Mouse (Mus musculus): ENCODE data around the gene Map3k14. TPM values are rescaled to one million over a fixed set of nuclear protein-coding genes. Genes with fewer than 3 reads are reported as not detected.
"Not testable (repeated sequence)": the region's sequence is repeated elsewhere in the genome, so short reads cannot be mapped to it uniquely, and the experiment has no call there.

Gene Map3k14
- 1 to 10 TPM; 3.1 to 6.5 (median 5.0) TPM for total RNA-seq (2022)

DNA sequence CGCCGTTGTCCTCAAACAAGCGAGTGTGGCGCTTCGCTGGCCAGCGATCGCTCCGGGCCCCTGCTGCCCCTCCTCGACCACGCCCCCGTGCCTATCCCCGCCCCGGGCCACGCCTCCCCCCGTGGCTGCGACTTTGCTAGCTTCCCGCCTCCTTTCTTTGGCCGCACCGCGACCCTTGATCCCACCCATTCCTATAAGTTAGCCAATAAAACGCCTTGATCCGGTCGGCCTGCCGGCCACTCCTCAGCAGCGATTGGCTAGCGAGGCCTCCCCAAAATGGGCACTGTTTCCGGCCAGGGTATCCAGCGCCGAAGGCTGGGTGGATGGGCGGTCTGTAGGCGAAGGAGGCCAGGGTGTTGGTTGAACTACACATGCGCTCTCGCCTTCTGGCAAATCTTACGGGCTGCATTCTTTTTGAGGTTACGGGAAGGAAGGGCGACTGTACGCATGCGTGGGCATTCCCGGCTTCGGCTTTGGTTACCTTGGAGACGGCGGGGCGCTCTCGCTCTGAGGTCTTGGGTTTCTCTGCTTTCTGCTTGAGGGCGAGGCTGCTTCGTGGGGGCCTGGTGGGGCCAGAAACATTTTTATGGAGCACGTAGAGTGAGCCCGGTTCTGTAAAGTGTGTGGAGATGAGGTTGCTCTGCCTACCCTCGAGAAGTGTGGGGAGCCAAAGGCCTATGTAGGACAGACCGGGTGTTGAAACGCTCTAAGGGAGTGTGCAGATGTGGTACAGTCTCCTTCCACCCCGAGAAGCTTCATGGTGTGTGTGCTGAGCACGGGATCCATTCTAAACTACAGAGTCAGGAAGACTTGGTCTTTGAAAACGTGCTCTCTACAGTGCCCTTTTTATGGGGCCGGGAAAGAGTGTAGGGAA, at the start of gene Map3k14:
TSS of gene Map3k14 (minus strand) at position 127 of the 874 bp plus-strand sequence.
- DNase-seq (ENCODE audit: low spot score in 2 of 2) = peak; percentile 94 to 99

DNA sequence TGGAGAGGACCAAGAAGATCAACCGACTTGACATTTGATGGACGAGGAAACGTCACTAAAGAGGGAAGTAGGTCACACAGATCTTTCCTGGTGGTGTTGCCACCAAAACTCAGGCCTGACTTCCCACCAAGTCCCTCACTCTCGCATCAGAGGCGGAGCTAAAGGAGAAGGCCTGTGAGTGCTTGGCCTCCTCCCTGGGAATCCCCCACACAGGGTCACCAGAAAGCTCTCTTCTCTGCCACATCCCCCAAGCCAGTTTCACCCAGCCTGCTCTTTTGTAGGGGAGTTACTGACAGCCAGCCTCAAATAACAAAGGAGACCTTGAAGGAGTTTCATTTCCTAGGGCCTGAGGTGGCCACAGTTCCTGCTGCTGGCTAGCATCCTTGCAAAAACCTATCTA, 48.1 kb upstream of the Map3k14 start:
- DNase-seq (ENCODE audit: low spot score in 2 of 2) = no peak

DNA sequence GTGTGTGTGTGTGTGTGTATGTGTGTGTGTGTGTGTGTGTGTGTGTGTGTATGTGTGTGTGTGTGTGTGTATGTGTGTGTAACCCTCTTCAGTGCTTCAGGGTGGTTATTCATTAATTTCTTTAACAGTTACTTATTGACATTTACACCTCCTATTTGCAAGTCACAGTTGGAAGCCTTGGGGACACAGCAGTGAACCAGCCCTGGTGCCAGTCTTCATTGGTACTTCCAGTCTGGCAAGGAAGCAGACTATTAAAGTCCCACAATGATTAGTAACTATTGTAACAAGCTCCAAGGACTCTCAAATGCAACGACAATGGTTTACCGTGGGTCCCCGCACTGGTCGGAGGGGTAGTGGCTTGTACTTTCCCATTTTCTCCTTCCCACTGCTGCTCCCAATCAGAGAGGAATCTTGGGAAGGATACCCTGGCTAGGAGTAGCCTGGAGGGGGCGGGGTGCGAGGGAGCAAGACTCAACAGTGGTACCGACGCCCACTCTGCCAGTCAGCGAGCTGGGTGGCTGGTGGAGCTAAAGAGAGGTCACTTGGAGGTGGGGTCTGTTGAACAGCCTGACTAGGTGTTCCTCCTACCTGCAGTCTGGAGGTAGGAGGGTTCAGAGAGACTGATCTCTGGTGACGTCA, 47.6 kb upstream of the Map3k14 start:
- no peak for DNase-seq (ENCODE audit: low spot score in 2 of 2)

DNA sequence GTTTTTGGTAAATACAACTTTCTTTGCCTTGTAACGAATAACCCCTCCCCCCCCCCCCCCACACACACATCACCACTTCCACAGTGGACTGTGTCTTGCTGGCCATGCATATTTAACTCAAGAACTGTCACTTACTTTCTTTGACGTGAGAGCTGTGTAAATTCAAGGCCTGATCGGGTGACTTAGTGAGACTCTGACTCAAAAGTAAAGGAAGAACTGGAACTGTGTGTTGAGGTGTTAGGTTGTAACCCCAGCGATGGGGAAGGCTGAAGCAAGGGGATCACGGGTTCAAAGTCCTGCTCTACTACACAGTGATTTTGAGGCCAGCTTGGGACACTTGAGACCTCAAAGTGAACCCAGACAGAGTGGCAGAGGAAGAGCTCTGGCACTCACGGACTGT, 46.3 kb upstream of the Map3k14 start:
- no peak for DNase-seq (ENCODE audit: low spot score in 2 of 2)

DNA sequence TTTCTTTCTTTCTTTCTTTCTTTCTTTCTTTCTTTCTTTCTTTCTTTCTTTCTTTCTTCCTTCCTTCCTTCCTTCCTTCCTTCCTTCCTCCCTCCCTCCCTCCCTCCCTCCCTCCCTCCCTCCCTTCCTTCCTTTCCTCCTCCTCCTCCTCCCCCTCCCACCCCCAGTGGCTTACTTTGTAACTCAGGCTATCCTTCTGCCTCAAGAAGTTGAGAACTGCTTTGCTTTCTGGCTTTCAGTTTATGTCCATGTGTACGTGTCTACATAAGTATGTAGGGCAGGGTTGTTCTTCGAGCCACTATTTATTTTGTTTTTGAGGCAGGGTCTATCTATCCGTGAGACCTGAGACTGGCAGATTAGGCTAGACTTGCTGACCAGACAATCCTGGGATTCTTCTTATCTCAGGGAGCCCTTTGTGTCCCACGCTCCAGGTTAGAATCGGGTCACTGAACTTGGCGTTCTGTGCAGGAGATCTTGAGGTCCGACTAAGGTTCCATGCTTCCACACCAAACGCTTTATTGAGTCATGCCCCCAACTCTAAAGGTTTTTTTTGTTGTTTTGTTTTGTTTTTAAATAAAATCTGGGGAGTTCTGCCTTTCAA, 45.5 kb upstream of the Map3k14 start:
- no peak for DNase-seq (ENCODE audit: low spot score in 2 of 2)

DNA sequence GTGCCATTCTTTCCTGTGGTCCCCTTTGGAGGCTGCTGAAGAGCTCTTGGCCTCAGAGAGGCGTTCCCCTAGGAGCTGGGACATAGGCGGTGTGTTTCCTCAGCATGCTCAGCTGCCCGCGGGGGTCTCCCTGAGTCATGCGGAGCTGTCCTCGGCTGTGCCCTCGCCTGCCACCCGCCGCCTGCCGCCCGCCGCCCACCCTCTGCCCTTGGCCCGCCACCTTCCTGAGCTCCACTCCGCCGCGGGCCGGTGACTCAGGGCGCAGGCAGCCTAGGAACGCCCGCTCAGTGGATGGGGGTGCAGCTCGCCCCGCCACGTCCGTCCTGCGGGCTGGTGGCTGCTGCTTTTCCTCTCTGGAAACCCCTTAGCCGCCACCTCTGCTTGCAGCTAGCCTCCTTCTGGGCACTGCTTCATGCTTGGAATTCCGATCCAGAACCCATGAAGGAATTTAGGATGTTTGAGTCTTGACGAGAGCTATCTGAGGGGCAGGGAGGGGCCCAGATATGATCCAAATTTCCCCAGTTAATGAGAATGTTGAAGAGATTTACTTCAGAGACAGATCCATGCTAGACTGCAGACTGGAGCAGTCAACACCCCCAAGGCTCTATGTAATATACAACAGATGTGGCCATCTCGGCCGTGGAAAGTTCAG, 44.8 kb upstream of the Map3k14 start:
- no peak for DNase-seq (ENCODE audit: low spot score in 2 of 2)

DNA sequence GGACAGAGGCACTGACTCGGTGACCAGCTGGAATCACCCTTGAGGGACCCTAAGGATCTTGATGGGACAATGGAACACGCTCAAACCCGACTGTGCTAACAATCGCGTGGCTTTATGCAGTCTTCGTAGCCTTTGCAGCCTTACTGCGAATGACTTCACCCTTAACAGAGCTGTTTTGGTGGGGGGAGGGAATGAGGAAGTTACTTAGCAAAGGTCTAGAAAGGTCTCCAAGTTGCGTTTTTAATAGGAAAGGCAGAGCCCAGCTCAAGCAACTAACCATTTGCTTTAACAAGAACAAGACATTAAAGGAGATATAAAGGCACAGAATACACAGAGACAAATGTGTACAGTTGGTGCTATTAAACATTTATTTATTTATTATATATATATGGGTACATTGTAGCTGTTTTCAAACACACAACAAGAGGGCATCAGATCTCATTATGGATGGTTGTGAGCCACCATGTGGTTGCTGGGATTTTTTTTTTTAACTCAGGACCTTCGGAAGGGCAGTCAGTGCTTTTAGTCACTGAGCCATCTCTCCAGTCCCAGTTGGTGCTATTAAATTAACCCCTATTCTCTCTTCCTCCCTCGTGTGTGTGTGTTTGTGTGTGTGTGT, 42.8 kb upstream of the Map3k14 start:
- no peak for DNase-seq (ENCODE audit: low spot score in 2 of 2)

DNA sequence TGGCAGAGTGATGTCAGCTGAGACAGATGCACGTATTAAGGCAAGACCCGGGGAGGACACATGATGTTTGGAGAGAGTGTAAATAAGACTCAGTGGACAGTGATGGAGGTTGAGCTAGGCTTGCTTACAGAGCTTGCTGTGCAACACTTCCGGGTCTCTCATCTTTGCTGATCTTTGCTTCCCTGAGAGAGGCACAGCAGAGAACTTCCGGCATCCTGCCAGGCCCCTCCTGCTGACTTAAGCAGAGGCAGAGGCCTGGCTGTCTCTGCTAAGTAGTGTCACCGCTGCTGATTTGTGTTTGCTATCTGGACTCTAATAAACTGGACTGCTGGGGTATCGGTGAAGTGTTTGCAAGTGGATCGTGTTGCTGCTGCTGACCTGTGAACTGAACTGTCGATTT, 40.6 kb upstream of the Map3k14 start:
- DNase-seq (ENCODE audit: low spot score in 2 of 2) = no peak

DNA sequence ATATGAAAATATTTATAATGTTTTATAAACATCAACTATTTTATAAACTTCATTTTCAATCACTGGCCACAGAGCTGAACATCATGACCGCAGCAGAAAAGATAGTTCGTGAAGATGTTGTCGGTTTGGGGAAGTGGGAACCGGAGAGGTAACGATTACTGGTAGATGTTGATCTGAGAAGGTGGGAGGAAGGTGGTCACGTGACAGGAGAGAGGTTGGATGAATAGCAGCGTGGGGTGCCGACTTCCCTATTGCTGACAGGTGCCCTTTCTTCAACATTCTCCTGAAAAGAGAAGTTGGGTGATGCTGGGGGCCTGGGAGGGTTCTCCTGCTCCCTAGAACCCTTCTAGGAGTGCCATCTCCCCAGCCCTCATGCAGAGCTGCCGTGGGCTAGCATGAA, 37.3 kb upstream of the Map3k14 start:
- no peak for DNase-seq (ENCODE audit: low spot score in 2 of 2)

DNA sequence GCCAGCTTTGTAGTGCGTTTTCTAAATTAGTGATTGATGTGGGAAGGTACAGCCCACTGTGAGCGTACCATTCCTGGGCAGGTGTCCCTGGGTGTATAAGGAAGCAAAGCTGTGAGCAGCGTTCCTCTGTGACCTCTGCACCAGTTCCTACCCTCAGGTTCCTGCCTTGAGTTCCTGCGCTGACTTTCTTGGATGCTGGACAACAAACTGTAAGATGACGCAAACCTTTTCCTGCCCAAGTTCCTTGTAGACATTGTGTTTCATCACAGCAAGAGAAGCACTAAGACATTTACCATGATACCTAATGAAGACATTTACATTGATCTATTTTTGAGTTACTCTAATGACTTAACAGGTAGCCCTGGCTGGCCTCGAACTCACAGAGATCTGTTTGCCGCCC, 27.5 kb upstream of the Map3k14 start:
- DNase-seq (ENCODE audit: low spot score in 2 of 2) = no peak

DNA sequence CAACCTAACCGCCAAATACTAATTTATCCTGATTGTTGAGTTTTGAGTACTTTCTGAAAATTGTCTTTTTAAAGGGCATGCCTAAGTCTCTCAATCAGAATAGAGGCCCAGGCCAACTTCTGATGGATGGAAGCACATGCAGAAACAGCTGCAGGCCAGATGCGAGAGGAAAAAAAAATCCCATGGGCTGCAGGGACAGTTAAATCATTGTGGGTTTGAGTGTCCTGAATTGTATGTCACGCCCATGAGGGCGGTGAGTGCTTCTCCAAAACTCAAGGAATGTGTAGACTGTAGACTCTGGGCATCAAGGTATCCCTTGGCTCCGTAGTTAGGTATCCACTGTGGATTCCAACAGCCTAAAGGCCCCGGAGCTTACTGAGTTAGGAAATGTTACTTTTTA, 26.8 kb upstream of the Map3k14 start:
- no peak for DNase-seq (ENCODE audit: low spot score in 2 of 2)

DNA sequence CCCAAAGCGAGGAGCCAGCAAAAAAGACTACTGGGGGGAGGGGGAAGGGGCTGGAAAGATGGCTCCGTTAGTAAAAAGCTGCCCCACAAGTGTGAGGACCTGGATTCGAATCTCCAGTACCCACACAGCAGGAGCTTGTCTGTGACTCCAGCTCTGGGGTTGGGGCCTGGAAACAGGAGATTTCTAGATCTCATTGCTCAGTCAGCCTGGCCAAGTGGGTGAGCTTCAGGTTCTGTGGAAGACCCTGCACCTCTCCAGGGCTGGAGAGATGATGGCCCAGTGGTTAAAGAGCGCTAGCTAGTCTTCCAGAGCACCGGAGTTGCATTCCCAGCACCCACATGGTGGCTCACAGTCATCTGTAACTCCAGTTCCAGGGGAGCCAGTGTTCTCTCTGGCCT, 25.6 kb upstream of the Map3k14 start:
- no peak for DNase-seq (ENCODE audit: low spot score in 2 of 2)

DNA sequence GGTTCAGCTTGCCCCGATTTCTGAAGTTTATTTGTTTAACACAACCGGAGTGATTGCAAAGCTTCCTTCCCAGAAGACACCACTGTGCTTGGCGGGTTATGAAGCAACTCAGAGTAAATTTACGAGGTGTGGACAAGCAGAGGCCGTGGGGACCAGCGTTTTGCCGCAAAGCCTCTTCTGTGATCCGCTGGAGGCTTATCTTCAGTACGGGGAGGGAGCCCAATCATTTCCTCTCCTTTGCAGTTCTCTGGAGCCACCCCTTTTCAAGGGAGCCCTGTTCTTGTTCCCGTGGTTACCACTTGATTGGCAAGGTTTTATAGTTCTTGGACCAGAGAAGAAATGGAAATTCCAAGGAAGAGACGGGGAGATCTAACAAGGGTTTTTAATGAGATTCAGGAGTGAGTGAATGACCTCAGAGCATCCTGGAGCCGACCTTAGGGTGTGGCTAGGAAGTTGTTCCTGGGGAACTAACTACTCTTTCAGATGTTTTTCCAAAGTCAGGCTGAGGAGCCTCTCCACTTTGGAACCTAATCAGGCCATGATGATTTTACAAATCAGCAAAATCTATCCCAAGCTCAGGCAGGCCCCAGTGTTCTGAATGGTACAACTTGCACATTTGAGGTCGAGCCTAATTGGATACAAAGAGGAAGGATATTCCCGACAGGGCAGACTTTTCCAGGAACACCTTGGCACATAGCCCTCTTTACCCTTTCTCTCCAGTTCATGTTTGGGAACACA, 25.0 kb upstream of the Map3k14 start:
- DNase-seq (ENCODE audit: low spot score in 2 of 2) = no peak

DNA sequence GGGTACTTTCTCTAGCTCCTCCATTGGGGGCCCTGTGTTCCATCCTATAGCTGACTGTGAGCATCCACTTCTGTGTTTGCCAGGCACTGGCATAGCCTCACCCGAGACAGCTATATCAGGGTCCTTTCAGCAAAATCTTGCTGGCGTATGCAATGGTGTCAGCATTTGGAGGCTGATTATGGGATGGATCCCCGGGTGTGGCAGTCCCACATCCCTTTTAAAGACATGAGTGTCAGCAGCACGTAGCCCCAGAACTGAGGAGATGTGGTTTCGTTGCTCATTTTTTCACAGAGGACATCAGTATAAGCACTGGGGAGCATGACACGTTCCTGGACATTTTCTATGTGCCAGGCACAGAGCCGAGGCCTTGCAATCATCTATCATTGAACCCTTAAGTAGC, 23.6 kb upstream of the Map3k14 start:
- DNase-seq (ENCODE audit: low spot score in 2 of 2) = not testable (repeated sequence)

DNA sequence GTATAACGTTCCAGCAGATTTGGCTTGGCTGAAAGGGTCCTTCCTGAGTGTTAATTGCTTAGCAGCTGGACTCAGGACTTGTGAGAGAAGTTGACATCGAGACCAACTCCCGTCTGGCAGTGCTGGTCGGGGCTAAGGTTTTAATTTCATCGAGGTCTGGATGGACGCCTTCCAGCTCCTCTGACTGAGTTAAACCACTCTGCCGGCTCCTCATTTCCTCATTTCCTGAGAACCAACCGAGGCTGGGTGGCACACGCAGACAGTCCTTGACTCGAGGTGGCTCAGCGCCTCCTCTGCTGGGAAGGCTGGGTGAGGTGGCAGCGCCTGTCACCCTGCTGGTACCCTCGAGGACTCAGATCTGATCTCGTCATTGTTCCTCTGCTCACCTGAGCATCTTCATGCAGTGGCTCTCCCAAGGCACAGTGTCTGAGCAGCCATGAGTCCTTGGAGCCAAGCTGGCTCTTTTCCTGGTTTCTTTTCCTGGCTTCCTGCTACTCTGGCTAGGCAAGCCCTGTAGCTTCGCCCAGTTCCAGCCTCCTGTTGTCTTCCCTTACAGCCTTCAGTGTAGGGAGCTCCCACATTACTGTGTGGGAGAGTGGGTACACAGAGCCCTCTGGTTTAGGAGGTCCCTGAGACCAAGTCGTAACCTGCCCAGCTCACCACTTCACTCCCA, 21.2 kb upstream of the Map3k14 start:
- no peak for DNase-seq (ENCODE audit: low spot score in 2 of 2)

DNA sequence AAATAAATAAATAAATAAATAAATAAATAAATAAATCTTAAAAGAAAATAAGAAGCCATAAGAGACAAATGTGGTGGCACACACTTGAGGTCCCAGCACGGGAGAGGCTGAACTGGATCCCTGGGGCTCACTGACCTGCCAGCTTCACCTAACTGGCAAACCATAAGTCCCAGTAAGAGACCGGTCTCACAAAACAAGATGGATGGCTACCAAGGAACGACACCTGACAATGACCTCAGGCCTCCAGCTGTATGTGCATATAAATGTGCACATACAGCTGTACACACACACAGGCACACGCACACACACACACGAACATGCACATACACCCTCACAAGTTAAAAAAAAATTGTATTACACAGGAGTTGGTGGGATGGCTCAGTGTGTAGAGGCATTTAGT, 19.6 kb upstream of the Map3k14 start:
- no peak for DNase-seq (ENCODE audit: low spot score in 2 of 2)

DNA sequence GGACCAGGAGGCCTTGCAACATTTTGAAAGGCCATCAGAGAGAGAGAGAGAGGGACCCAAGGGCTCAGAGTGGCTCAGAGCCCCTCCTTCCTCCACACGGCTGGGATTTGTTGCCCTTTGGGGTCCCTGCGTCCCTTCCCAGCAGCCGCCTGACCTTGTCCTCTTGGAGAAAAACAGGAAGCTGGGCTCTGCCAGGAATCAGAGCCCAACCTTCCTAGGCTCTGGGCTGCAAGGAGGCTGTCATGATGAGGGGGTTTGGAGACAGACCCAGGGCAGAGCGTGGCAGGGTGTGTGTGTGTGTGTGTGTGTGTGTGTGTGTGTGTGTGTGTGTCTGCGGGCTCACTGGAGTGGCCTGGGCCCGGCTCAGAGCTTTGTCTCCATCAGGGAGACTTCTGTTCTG, 18.7 kb upstream of the Map3k14 start:
- DNase-seq (ENCODE audit: low spot score in 2 of 2) = no peak

DNA sequence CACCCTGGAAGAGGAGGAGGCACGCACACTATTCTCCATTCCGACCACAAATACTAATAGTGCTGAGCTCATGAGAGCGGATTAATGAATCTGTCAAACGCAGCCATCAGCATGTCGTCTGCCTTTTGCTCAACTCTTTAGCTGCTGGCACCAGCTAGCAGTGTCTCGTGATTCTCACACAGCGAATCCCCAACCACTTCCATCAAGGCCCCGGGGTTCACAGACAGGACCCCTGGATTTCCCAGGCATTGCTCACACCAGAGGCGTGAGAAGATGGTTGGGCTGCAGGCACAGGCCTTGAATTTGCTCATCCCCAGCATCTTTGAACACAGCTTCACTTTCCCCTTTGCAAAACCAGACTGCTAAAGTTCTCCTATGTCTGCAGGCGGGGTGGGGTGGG, 18.0 kb upstream of the Map3k14 start:
- no peak for DNase-seq (ENCODE audit: low spot score in 2 of 2)

DNA sequence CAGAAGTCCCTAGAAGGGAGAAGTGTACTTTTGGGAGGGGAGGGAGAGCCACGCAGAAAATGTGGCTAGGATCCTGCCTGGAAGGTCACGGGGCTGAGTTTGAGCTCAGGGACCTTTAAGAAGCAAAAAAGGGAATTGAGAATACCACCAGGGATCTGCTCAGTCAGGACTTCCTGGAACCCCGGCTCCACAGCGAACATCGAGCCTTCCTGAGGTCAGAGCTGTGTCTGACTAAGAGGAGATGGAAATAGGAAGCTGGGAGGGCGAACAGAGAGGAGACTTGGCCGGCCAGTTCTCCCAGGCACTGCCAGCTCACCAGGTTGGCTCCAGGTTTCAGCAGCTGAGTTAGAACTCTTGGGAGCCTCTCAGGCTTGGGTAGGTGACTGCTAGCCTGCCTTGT, 14.5 kb upstream of the Map3k14 start:
- DNase-seq (ENCODE audit: low spot score in 2 of 2) = no peak

DNA sequence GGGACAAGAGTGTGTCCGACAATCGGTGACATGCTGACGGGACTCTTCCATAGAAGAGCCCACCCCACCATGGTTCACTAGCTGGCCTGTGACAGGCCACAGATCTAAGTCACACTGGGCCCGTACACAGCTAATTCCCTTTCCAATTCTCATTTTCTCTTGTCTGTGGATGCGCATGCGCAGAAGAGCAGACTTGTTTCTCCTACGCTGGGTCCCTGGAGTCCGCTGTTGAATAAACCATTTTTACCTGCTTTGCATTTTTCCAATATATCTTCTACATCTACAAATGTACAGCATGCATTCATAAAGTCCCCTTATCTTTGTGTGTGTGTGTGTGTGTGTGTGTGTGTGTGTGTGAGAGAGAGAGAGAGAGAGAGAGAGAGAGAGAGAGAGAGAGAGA, 9.2 kb upstream of the Map3k14 start:
- DNase-seq (ENCODE audit: low spot score in 2 of 2) = no peak
